Mouse (Mus musculus) liver, embryonic 14.5 days (tissue): ENCODE measurements at regions not wholly inside any gene's neighbourhood (a gene's known extent, or its start where the extent isn't known, plus 50 kb on each side); places are given as distances from the start of the nearest gene placed in this dataset.

Source experiments
- CTCF ChIP-seq: IDR thresholded peaks from 2 replicates; pipeline ENCODE4 v1.5.1; 2016; ENCODE audit warnings: antibody characterized with exemption, low read depth, control low read depth
- EP300 ChIP-seq: IDR thresholded peaks from 2 replicates; pipeline ENCODE4 v1.6.1; 2016; ENCODE audit warnings: antibody characterized with exemption, low read depth

DNA sequence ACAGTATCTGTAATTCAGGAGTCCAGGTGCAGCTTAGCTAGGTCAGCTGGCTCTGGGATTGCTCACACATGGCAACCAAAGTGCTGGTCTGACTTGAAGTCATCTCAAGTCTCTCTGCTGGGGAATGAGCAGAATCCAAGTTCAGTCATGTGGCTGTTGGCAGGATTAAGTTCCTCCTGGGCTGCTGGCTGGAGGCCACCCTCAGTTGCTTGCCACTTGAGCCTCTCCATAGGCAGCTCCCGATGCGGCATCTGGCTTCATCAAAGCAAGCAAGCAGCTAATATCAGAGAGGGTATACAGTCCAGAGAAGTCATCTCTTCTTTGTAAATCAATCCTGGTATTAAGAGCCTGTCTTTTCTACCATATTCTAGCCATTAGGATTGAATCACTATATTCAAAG is 714.3 kb downstream of the Nedd1 start:
- TF ChIP-seq CTCF (no peak), EP300 (no peak)
